Mouse (Mus musculus) layer of hippocampus, postnatal 25 days (tissue): Measurements from ENCODE around the gene Krtap1-4. TPM values are rescaled to one million over a fixed set of nuclear protein-coding genes. Genes with fewer than 3 reads are reported as not detected.

Experiments used
- DNase-seq, 2 experiments: peaks; one replicate each; pipeline ENCODE4 v3.0.0; 2022; ENCODE audit warnings: mixed read lengths in 2 of 2, low spot score in 1 of 2; ENCODE audit errors: extremely low spot score in 1 of 2
- total RNA-seq, 2 experiments: library from RNA; stranded (reverse); gene quantifications; 2 replicates each; pipeline ENCODE4 v1.2.3; 2021

Gene Krtap1-4
- total RNA-seq, 2 experiments from 2014 or later: not detected

- no peak for DNase-seq
Observed at GRCm38 (mm10) chr11:99556195-99556594, 27.3 kb downstream of the Krtap1-4 start.

- no peak for DNase-seq
Observed at GRCm38 (mm10) chr11:99550765-99551164, 32.7 kb downstream of the Krtap1-4 start, which contains the start of gene Krtap3-3. Gene Krtap3-3, minus strand, starts transcription at chr11:99550865.

GRCm38 (mm10) chr11:99547892-99548291, 35.6 kb downstream of the Krtap1-4 start:
- no peak for DNase-seq

GRCm38 (mm10) chr11:99539721-99540120, 43.7 kb downstream of the Krtap1-4 start:
- DNase-seq: peak; percentile 9 to 46

Other genes starting within 250 kb of the Krtap1-4 start
- gene Krt26, start 245.7 kb downstream of the Krtap1-4 start, total RNA-seq: not detected
- not detected for gene Krt27, start 232.6 kb downstream of the Krtap1-4 start, total RNA-seq
- gene Krt28, start 208.8 kb downstream of the Krtap1-4 start, total RNA-seq: under 1 TPM; 0.21 to 0.49 TPM
- gene Krt10, start 194.3 kb downstream of the Krtap1-4 start, total RNA-seq: 10 to 100 TPM; 12.6 to 15.7 TPM
- gene Krt12, start 161.4 kb downstream of the Krtap1-4 start, total RNA-seq: 1 to 10 TPM in 1 of 2 experiments, under 1 TPM in 1; 0.89 to 1.4 TPM
- gene Krt20, start 145.5 kb downstream of the Krtap1-4 start, total RNA-seq: not detected
- not detected for gene Krt23, start 90.5 kb downstream of the Krtap1-4 start, total RNA-seq
- not detected for gene Krt39, start 62.3 kb downstream of the Krtap1-4 start, total RNA-seq
- not detected for gene Krt40, start 40.5 kb downstream of the Krtap1-4 start, total RNA-seq
- gene Krtap3-3, start 32.8 kb downstream of the Krtap1-4 start, total RNA-seq: not detected
- not detected for gene Krtap3-2, start 26.8 kb downstream of the Krtap1-4 start, total RNA-seq
- not detected for gene Gm11939, start 24.2 kb downstream of the Krtap1-4 start, total RNA-seq
- not detected for gene Krtap3-1, start 17.0 kb downstream of the Krtap1-4 start, total RNA-seq
- not detected for gene Krtap1-5, start 2.6 kb downstream of the Krtap1-4 start, total RNA-seq
- gene Krtap1-3, start 7.7 kb upstream of the Krtap1-4 start, total RNA-seq: not detected
- not detected for gene Krtap9-3, start 14.5 kb upstream of the Krtap1-4 start, total RNA-seq
- gene Gm11938, start 19.7 kb upstream of the Krtap1-4 start, total RNA-seq: not detected
- gene Gm11937, start 26.5 kb upstream of the Krtap1-4 start, total RNA-seq: not detected
- not detected for gene Krtap2-4, start 31.2 kb upstream of the Krtap1-4 start, total RNA-seq
- not detected for gene Gm11562, start 36.8 kb upstream of the Krtap1-4 start, total RNA-seq
- gene Krtap4-1, start 44.6 kb upstream of the Krtap1-4 start, total RNA-seq: not detected
- not detected for gene Krtap4-2, start 51.4 kb upstream of the Krtap1-4 start, total RNA-seq
- gene Krtap4-7, start 60.4 kb upstream of the Krtap1-4 start, total RNA-seq: not detected
- not detected for gene Gm11555, start 66.6 kb upstream of the Krtap1-4 start, total RNA-seq
- gene Gm11563, start 75.3 kb upstream of the Krtap1-4 start, total RNA-seq: not detected
- gene Krtap4-6, start 82.3 kb upstream of the Krtap1-4 start, total RNA-seq: not detected
- gene Gm14190, start 107.1 kb upstream of the Krtap1-4 start, total RNA-seq: not detected
- gene Gm14180, start 150.6 kb upstream of the Krtap1-4 start, total RNA-seq: not detected
- not detected for gene Gm11595, start 189.3 kb upstream of the Krtap1-4 start, total RNA-seq
- gene Krtap4-8, start 197.1 kb upstream of the Krtap1-4 start, total RNA-seq: not detected
- gene Krtap4-9, start 201.5 kb upstream of the Krtap1-4 start, total RNA-seq: not detected
- not detected for gene Gm11596, start 209.8 kb upstream of the Krtap1-4 start, total RNA-seq
- gene Gm11569, start 215.3 kb upstream of the Krtap1-4 start, total RNA-seq: not detected
- not detected for gene Gm11554, start 220.8 kb upstream of the Krtap1-4 start, total RNA-seq
- gene Krtap4-13, start 226.2 kb upstream of the Krtap1-4 start, total RNA-seq: not detected
- not detected for gene Gm11564, start 232.0 kb upstream of the Krtap1-4 start, total RNA-seq